Comparison of ENCODE assay signal across 18 mouse cellular contexts in genomic region chr13:114215044-114215443, GRCm38 (mm10).
DNase-seq lines count a peak whose midpoint lies in the region; ATAC-seq lines count a peak whose summit lies in the region.
"Had no signal": no experiment of that assay in that cellular context is flagged by ENCODE, and none has a peak within 500 bp of the region (broad histone marks: within the 10 kb centered on the region; RNA-seq: fewer than 3 reads in every experiment).

No protein-coding gene starts in this region.

- peak; percentile 3 for DNase-seq in adrenal gland, postnatal 25 days
- DNase-seq in adrenal gland, adult 2 months, result no peak
- DNase-seq in left cerebral cortex, postnatal 4 days, result peak; percentile 7
- no peak for DNase-seq in left cerebral cortex, postnatal 36 days (ENCODE audit: low spot score in 2 of 2)
- no peak for DNase-seq in neural tube, embryonic 10.5 days (ENCODE audit: extremely low spot score, low spot score)
- DNase-seq in adipocyte (ENCODE audit: low spot score), result peak; percentile 4
- no peak for DNase-seq in left cerebral cortex, adult 11 months (ENCODE audit: low spot score)
- DNase-seq: adrenal gland, postnatal 14 days; cerebellum, adult 2 months; gastrocnemius, postnatal 36 days; heart, adult 11 months had no signal

- 85% methylated on average over 4 of the region's 4 CpGs for WGBS in neural tube, embryonic 14.5 days

- no peak overlapping the region for H3K9ac ChIP-seq in neural tube, embryonic 14.5 days (replicated peaks; ENCODE audit: low read depth, low read length)
- H3K9ac ChIP-seq: embryonic facial prominence, embryonic 12.5 days; forebrain, embryonic 15.5 days; hindbrain, embryonic 13.5 days had no signal

- no peaks in the 10 kb centered on the region for H3K9me3 ChIP-seq in neural tube, embryonic 14.5 days (ENCODE audit: control insufficient read depth, low read length)
- H3K9me3 ChIP-seq: embryonic facial prominence, embryonic 12.5 days; forebrain, embryonic 15.5 days; hindbrain, embryonic 13.5 days had no signal

- H3K36me3 ChIP-seq in neural tube, embryonic 14.5 days (ENCODE audit: control insufficient read depth, insufficient read depth, low read length), result no peaks in the 10 kb centered on the region
- H3K36me3 ChIP-seq: embryonic facial prominence, embryonic 12.5 days; forebrain, embryonic 15.5 days; hindbrain, embryonic 13.5 days had no signal

- H3K4me1 ChIP-seq in neural tube, embryonic 14.5 days (ENCODE audit: control insufficient read depth, insufficient read depth, low read length), result no peaks in the 10 kb centered on the region

- no peak overlapping the region for H3K4me2 ChIP-seq in neural tube, embryonic 14.5 days (ENCODE audit: low read depth, low read length)
- H3K4me2 ChIP-seq: embryonic facial prominence, embryonic 12.5 days; forebrain, embryonic 15.5 days; hindbrain, embryonic 13.5 days had no signal

- no peak overlapping the region for H3K27ac ChIP-seq in neural tube, embryonic 14.5 days (ENCODE audit: low read depth, low read length)
- H3K27ac ChIP-seq: embryonic facial prominence, embryonic 12.5 days; forebrain, embryonic 15.5 days; hindbrain, embryonic 13.5 days; hindbrain, postnatal 0 days had no signal

- intact Hi-C loops in left cerebral cortex, postnatal 4 days (cut with DNase I), result no loop called here
- intact Hi-C loops in left cerebral cortex, postnatal 36 days (cut with DNase I), result no loop called here

- H3K27me3 ChIP-seq in neural tube, embryonic 14.5 days (ENCODE audit: control insufficient read depth, insufficient read depth, low read length), result no peaks in the 10 kb centered on the region
- H3K27me3 ChIP-seq: embryonic facial prominence, embryonic 12.5 days; forebrain, embryonic 15.5 days; hindbrain, embryonic 13.5 days; Patski had no signal

- H3K4me3 ChIP-seq in neural tube, embryonic 14.5 days (ENCODE audit: low read depth, low read length), result no peak overlapping the region
- H3K4me3 ChIP-seq: embryonic facial prominence, embryonic 12.5 days; forebrain, embryonic 15.5 days; hindbrain, embryonic 13.5 days had no signal

- peak; percentile 42; the same call in 1 of the 2 replicates for ATAC-seq in neural tube, embryonic 14.5 days (ENCODE audit: low read depth)
- ATAC-seq: activated CD4-positive, CD25-positive, alpha-beta regulatory T cell, adult 4 months; forebrain, embryonic 15.5 days; hindbrain, postnatal 0 days; Patski had no signal

Comparison
In these comparisons a context has a peak if more than half of its experiments do, and no peak if none do; other contexts are left out.
1. DNase-seq: peak in adrenal gland, postnatal 25 days (single experiment), left cerebral cortex, postnatal 4 days (single experiment) and adipocyte (single experiment); none in adrenal gland, adult 2 months (single experiment), left cerebral cortex, postnatal 36 days (0 of 2), neural tube, embryonic 10.5 days (single experiment) and left cerebral cortex, adult 11 months (single experiment).